Mouse (Mus musculus): ENCODE measurements at regions not wholly inside any gene's neighbourhood (a gene's known extent, or its start where the extent isn't known, plus 50 kb on each side); places are given as distances from the start of the nearest gene placed in this dataset.

DNA sequence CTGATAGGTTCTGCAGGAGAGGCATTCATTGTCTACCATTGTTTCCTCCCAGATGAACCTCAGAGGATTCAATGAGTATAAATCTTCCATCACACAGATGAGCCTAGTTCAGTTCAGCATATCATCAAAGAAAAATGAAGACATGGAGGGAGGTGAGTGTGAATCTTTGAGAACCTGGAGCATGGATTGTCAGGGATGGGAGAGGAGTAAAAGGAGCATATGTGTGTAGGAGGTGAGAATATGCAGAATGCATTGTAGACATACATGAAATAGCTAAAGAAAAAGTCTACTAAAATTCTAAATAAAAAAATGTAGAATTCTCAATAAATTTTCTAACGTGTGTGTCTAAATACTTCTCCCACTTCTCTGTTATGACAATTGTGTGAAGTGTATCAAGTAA lies 284.8 kb upstream of the Kif2b start:
- DNase-seq (ENCODE audit: low read depth) = no peak

DNA sequence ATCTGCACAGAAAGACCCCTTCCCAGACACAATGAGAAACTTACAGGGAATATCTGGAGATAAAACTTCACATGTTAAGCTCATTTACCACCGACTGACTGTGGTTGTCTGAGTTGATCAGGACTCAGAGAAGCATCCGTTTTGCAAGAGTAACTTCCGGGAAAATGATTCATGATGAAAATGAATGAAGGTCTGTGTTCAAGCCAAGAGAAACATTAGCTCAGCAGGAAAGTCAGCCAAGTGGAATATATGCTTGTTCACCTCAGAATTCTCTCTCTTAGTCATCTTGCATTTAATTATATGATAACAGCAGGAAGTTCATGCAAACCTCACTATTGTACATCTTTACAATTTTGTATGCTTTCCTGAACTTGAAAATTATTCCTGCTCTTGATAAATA lies 279.1 kb upstream of the Kif2b start:
- DNase-seq (ENCODE audit: low read depth) = peak; percentile 82

DNA sequence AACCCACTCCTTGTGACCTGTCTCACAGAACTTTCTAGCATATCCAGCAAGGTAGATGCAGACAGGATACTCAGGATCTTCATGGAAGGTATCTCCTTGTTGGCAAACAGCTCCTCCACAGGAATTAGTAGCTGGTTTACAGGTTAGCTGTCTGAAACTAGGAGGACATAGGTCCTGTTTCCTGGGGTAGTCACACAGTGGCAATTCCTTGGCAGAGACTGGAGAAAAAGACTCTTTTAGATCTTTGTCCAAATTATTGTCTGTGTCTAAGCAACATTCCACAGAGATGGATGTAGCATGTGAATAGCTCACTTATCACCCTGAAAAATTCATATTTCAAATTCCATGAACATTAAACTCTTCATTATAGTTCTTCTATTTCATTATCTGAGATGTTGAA lies 253.8 kb upstream of the Kif2b start:
- no peak for DNase-seq (ENCODE audit: low read depth)

DNA sequence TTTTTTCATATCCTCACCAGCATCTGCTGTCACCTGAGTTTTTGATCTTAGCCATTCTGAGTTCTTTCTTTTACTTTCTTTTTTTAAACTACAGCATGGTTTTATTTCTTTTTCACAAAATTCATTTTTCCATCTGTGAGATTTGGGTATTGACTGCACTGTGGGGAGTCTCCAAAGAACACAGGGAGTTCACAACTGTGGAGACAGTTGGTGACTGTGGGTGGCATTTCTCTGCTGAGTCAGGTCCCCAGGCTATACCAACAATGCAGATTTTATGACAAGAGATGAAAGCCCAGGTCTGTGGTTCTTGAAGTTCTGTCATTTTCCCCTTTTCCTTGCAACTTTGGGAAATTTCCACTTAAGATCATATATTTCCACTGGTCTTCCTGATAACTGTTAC lies 243.5 kb upstream of the Kif2b start:
- no peak for DNase-seq (ENCODE audit: low read depth)
